Mouse (Mus musculus): Measurements from ENCODE around the gene Pabpc6. TPM values are rescaled to one million over a fixed set of nuclear protein-coding genes. Genes with fewer than 3 reads are reported as not detected.
A peak's percentile ranks its signal among the peaks of the same experiment; 100 is the strongest.

Gene Pabpc6
- not detected for total RNA-seq (2022)

GRCm38 (mm10) chr17:9669283-9669905 is at the start of gene Pabpc6:
Gene Pabpc6, minus strand, starts transcription at chr17:9669717.
- no peak for DNase-seq (ENCODE audit: low spot score in 2 of 2)

GRCm38 (mm10) chr17:9710910-9711309 is 41.4 kb upstream of the Pabpc6 start:
- DNase-seq (ENCODE audit: low spot score in 2 of 2), result no peak

- peak in 1 of 2 experiments; percentile 51 for DNase-seq (ENCODE audit: low spot score in 2 of 2)
These were observed 39.4 kb upstream of the Pabpc6 start for GRCm38 (mm10) chr17:9708888-9709287.

- DNase-seq (ENCODE audit: low spot score in 2 of 2), result no peak
These were observed 37.8 kb upstream of the Pabpc6 start for GRCm38 (mm10) chr17:9707356-9707755.

- no peak for DNase-seq (ENCODE audit: low spot score in 2 of 2)
These were observed 28.2 kb upstream of the Pabpc6 start for GRCm38 (mm10) chr17:9697763-9698162.

GRCm38 (mm10) chr17:9691251-9691650 is 21.7 kb upstream of the Pabpc6 start:
- no peak for DNase-seq (ENCODE audit: low spot score in 2 of 2)

GRCm38 (mm10) chr17:9683539-9684155 is 14.1 kb upstream of the Pabpc6 start:
- DNase-seq (ENCODE audit: low spot score in 2 of 2), result peak; percentile 23 to 42

GRCm38 (mm10) chr17:9680741-9681140 is 11.2 kb upstream of the Pabpc6 start:
- DNase-seq (ENCODE audit: low spot score in 2 of 2), result peak in 1 of 2 experiments; percentile 24

GRCm38 (mm10) chr17:9675175-9675789 is 5.8 kb upstream of the Pabpc6 start:
- DNase-seq (ENCODE audit: low spot score in 2 of 2), result peak in 1 of 2 experiments; percentile 19

- DNase-seq (ENCODE audit: low spot score in 2 of 2), result no peak
These were observed 1.6 kb downstream of the Pabpc6 start for GRCm38 (mm10) chr17:9667955-9668354.

GRCm38 (mm10) chr17:9658651-9659050 is 10.9 kb downstream of the Pabpc6 start:
- no peak for DNase-seq (ENCODE audit: low spot score in 2 of 2)

- no peak for DNase-seq (ENCODE audit: low spot score in 2 of 2)
These were observed 15.4 kb downstream of the Pabpc6 start for GRCm38 (mm10) chr17:9654155-9654554.

- no peak for DNase-seq (ENCODE audit: low spot score in 2 of 2)
These were observed 21.9 kb downstream of the Pabpc6 start for GRCm38 (mm10) chr17:9647644-9648043.

GRCm38 (mm10) chr17:9643657-9644180 is 25.8 kb downstream of the Pabpc6 start:
- no peak for DNase-seq (ENCODE audit: low spot score in 2 of 2)

GRCm38 (mm10) chr17:9637011-9637410 is 32.5 kb downstream of the Pabpc6 start:
- DNase-seq (ENCODE audit: low spot score in 2 of 2), result no peak

- DNase-seq (ENCODE audit: low spot score in 2 of 2), result peak in 1 of 2 experiments; percentile 34
These were observed 36.8 kb downstream of the Pabpc6 start for GRCm38 (mm10) chr17:9632579-9633252.

GRCm38 (mm10) chr17:9632140-9632539 is 37.4 kb downstream of the Pabpc6 start:
- DNase-seq (ENCODE audit: low spot score in 2 of 2), result peak; percentile 42 to 56

- no peak for DNase-seq (ENCODE audit: low spot score in 2 of 2)
These were observed 38.4 kb downstream of the Pabpc6 start for GRCm38 (mm10) chr17:9631081-9631480.

GRCm38 (mm10) chr17:9627011-9627410 is 42.5 kb downstream of the Pabpc6 start:
- DNase-seq (ENCODE audit: low spot score in 2 of 2), result no peak
